Mouse (Mus musculus): ENCODE results near the gene Acot3.

GRCm38 (mm10) chr12:84067752-84068151 is 15.8 kb downstream of the Acot3 start:
- TF ChIP-seq CTCF (IDR thresholded peaks at IDR 0.05; ENCODE audit: control insufficient read depth, insufficient read depth, low read length) (no peak), POLR2A (IDR thresholded peaks at IDR 0.05; ENCODE audit: borderline replicate concordance, control insufficient read depth, low read depth, low read length) (no peak)

Measured in bone marrow, adult 2 months (tissue).